Mouse (Mus musculus) G1E (cell line): ENCODE data around the gene Nosip.
"Not testable (repeated sequence)": the region's sequence is repeated elsewhere in the genome, so short reads cannot be mapped to it uniquely, and the experiment has no call there.

Experiments used
- CTCF ChIP-seq: IDR thresholded peaks from 2 replicates; pipeline ENCODE4 v1.5.1; 2012; ENCODE audit warnings: low read depth, low read length, inconsistent platforms, mixed read lengths
- GATA2 ChIP-seq: IDR thresholded peaks from 2 replicates; pipeline ENCODE4 v1.6.1; 2012; ENCODE audit warnings: low read depth, low read length, inconsistent platforms, borderline replicate concordance
- POLR2AphosphoS5 ChIP-seq: IDR thresholded peaks from 2 replicates; pipeline ENCODE4 v1.6.1; 2012; ENCODE audit warnings: low read depth, low read length, inconsistent platforms; ENCODE audit not compliant: insufficient replicate concordance

GRCm38 (mm10) chr7:45110089-45110488 is 47.9 kb downstream of the Nosip start:
- TF ChIP-seq CTCF, POLR2AphosphoS5, GATA2: not testable (repeated sequence)
